Mouse (Mus musculus): ENCODE results near the gene Smarcd3. TPM values are rescaled to one million over a fixed set of nuclear protein-coding genes. Genes with fewer than 3 reads are reported as not detected.

Smarcd3 gene
- polyA plus RNA-seq, 1 experiment from 2014 or later: 21.1 TPM

DNA sequence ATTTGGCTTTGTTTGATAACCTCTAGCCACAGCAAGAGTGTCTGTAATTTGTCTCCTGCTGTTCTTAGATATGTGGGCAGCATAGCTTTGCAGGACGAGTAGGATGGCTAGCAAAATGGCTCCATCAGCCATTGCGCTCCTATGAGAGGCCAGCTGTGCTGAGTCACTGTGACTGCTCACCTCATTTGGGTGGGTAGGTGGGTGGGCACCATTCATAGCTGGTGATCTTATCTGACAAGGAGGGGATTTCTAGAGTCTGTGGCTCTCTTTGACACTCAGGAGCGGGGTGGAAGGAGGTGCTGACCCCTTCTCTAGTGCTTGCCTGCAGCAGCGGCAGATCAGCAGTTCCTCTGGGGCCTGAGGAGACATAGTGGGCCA, 37.0 kb downstream of the Smarcd3 start:
- peak; percentile 11; the same call in 1 of the 2 replicates for ATAC-seq (ENCODE audit: low read depth)
- Histone ChIP-seq H3K4me1 (replicated peaks; ENCODE audit: control insufficient read depth, insufficient read depth, low read length) (peaks cover 22% of the 10 kb centered on the region), H3K9me3 (ENCODE audit: control insufficient read depth, low read length) (no peaks in the 10 kb centered on the region), H3K4me2 (ENCODE audit: low read depth, low read length) (peak overlapping the region; percentile 84), H3K27me3 (ENCODE audit: control insufficient read depth, insufficient read depth, low read depth, low read length) (no peaks in the 10 kb centered on the region), H3K27ac (ENCODE audit: low read length) (no peak overlapping the region), H3K4me3 (ENCODE audit: low read length) (peak overlapping the region; percentile 76), H3K9ac (ENCODE audit: low read length) (peak overlapping the region; percentile 77), H3K36me3 (ENCODE audit: control insufficient read depth, insufficient read depth, low read length) (peaks cover 17% of the 10 kb centered on the region)
- WGBS: 11% methylated on average over 4 of the region's 4 CpGs

DNA sequence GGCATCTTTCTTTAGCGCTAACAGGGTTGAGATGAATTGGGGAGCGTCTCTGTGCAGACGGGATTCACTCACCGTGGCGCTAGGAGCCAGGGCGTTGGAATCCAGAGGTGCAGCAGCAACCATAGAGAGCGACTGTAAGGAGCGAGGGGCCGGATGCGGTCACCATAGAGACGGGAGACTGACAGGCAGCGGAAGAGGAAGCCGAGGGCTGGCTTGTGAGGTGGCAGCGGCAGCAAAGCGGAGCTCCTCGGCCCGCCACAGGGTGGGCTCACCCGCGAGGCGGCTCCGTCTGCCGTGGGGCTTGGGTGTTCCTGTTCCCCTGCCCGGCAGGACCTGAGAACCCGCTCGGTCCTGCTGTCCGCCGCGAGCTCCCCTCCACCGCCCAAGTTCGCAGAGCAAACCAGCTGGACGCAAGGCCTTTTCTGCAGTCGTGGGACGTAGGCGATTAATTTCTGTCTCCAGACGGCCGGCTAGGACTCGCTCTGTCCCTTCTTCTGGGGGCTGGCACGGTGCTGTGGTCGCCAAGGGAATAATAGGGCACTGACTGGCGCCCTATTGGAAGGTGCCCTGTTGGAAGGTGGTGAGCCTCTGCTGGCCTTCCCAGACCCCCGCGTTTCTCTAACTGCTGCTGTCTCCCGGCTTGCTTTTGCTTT, 37.5 kb downstream of the Smarcd3 start, which contains the start of gene Chpf2:
Gene Chpf2 (plus strand): TSS at position 195 of the 653 bp plus-strand sequence.
- Histone ChIP-seq H3K27me3 (ENCODE audit: control insufficient read depth, insufficient read depth, low read depth, low read length) (no peaks in the 10 kb centered on the region), H3K9ac (ENCODE audit: low read length) (peak within 1 kb of the TSS; percentile 77), H3K27ac (ENCODE audit: low read length) (0 out of 2 replicates have a peak within 1 kb of the TSS, but pooled peaks have one; percentile 2), H3K4me2 (ENCODE audit: low read depth, low read length) (peak within 1 kb of the TSS; percentile 84), H3K4me1 (replicated peaks; ENCODE audit: control insufficient read depth, insufficient read depth, low read length) (peaks cover 18% of the 10 kb centered on the region), H3K9me3 (ENCODE audit: control insufficient read depth, low read length) (no peaks in the 10 kb centered on the region), H3K4me3 (ENCODE audit: low read length) (peak within 1 kb of the TSS; percentile 76), H3K36me3 (ENCODE audit: control insufficient read depth, insufficient read depth, low read length) (peaks cover 15% of the 10 kb centered on the region)
- ATAC-seq (ENCODE audit: low read depth): peak; percentile 91
- under 1% methylated on average over 43 of the region's 43 CpGs for WGBS

DNA sequence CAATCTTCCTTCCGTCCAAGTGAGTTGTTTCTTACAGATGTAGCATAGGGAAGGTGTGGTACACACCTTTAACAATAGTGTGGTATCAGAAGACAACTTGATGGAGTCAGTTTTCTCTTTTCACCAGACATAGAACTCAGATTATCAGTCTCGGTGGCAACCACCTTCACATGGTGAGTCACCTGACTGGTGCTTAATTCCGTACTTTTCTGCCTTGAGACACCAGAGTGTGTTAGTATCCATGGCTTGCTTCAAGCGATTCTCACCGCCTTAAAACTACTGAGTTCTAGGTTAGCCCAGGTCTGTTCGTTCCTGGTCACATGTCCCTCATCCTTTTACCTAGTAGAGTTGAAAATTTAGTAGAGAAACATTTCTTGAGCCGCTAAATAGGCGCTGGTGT, 38.1 kb downstream of the Smarcd3 start:
- Histone ChIP-seq H3K9me3 (ENCODE audit: control insufficient read depth, low read length) (no peaks in the 10 kb centered on the region), H3K4me3 (ENCODE audit: low read length) (peak overlapping the region; percentile 76), H3K4me1 (replicated peaks; ENCODE audit: control insufficient read depth, insufficient read depth, low read length) (peaks cover 18% of the 10 kb centered on the region), H3K4me2 (ENCODE audit: low read depth, low read length) (peak overlapping the region; percentile 84), H3K36me3 (ENCODE audit: control insufficient read depth, insufficient read depth, low read length) (peaks cover 12% of the 10 kb centered on the region), H3K27me3 (ENCODE audit: control insufficient read depth, insufficient read depth, low read depth, low read length) (no peaks in the 10 kb centered on the region), H3K9ac (ENCODE audit: low read length) (peak overlapping the region; percentile 77), H3K27ac (ENCODE audit: low read length) (no peak overlapping the region)
- 11% methylated on average over 8 of the region's 8 CpGs for WGBS
- 0 out of 2 replicates have a peak, but pooled peaks have one; percentile 19 for ATAC-seq (ENCODE audit: low read depth)

DNA sequence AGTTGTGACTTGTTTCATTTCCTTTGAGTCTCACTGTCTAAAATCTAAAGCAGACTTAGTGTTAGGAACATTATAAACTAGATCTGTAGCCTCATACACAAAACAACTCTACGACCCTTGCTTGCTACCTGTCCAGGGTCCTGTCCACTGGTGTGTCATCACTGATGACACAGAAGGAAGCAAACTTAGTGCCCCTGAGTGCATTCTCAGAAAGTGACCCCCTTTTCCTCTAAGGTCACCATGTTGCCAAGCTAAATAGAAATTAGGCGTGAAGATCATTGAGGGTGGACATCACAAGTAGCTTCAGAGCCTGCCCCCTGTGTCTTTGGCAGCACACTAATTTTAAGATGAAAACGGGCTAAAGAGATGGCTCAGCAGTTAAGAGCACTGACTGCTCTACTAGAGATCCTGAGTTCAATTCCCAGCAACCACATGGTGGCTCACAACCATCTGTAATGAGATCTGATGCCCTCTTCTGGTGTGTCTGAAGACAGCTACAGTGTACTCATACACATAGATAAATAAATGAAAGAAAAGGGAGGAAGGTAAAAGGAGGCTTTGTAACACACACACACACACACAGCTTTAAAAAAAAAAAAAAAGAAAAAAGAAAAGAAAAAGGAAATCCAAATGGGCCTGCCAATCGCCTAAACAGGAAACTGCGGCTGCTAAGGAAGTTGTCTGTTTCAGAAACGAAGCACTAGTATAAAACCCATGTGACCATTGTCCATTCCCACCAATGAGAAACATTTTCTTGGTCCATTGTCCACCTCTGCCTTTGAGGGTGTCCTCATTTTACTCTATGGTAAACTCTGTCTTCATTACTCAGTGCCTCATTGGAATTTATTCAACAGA, 45.9 kb downstream of the Smarcd3 start:
- H3K4me2 ChIP-seq (ENCODE audit: low read depth, low read length): peak overlapping the region; percentile 80
- peaks cover 12% of the 10 kb centered on the region for H3K4me1 ChIP-seq (replicated peaks; ENCODE audit: control insufficient read depth, insufficient read depth, low read length)
- peak overlapping the region; percentile 94 for H3K27ac ChIP-seq (ENCODE audit: low read length)
- ATAC-seq (ENCODE audit: low read depth): no peak
- no peaks in the 10 kb centered on the region for H3K27me3 ChIP-seq (ENCODE audit: control insufficient read depth, insufficient read depth, low read depth, low read length)
- peak overlapping the region; percentile 71 for H3K9ac ChIP-seq (ENCODE audit: low read length)
- peak overlapping the region; percentile 88 for H3K4me3 ChIP-seq (ENCODE audit: low read length)
- peaks cover 11% of the 10 kb centered on the region for H3K36me3 ChIP-seq (ENCODE audit: control insufficient read depth, insufficient read depth, low read length)
- no peaks in the 10 kb centered on the region for H3K9me3 ChIP-seq (ENCODE audit: control insufficient read depth, low read length)
- 60% methylated on average over 6 of the region's 6 CpGs for WGBS

DNA sequence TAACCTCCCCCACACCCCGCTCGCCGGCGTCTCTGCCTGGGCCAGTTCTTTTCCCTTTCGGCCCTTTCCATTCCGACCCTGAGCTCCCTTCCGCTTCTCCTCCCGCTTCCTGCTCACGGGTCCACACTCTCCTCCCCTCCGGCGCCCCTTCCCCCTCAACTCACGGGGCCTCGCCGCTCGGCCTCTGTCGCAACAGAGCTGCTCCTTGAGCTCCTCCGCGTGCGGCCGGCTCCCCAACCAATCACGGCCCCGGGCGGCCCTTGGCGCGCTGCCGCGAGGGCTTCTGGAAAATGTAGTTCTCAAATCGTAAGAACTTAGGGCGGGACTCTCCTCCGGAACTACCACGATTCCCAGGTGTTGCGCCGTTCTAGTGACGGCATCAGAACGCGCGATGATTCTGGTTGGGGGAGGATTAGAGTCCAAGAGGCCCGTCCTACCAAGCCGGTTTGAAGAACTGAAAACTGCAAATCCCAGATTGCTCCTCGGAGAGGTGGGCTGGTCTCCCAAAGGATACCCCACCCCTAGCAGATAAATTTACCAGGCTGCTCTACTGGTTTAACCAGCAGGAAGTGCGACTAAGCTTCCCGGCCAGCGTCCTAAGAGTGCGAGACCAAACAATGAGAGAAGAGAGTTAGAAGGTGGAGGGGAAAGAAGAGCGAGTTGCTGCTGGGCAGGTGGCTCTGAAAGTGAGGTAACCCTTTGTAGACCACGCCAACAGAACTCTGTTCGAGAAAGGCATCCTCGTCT, 46.9 kb downstream of the Smarcd3 start, which contains the start of gene Abcf2:
Gene Abcf2 (minus strand): TSS at position 285 of the 747 bp plus-strand sequence.
- peaks cover 20% of the 10 kb centered on the region for H3K36me3 ChIP-seq (ENCODE audit: control insufficient read depth, insufficient read depth, low read length)
- H3K27me3 ChIP-seq (ENCODE audit: control insufficient read depth, insufficient read depth, low read depth, low read length): no peaks in the 10 kb centered on the region
- WGBS: under 1% methylated on average over 48 of the region's 48 CpGs
- peak within 1 kb of the TSS; percentile 88 for H3K4me3 ChIP-seq (ENCODE audit: low read length)
- peak within 1 kb of the TSS; percentile 88 for H3K9ac ChIP-seq (ENCODE audit: low read length)
- peak within 1 kb of the TSS; percentile 94 for H3K27ac ChIP-seq (ENCODE audit: low read length)
- peaks cover 12% of the 10 kb centered on the region for H3K4me1 ChIP-seq (replicated peaks; ENCODE audit: control insufficient read depth, insufficient read depth, low read length)
- ATAC-seq (ENCODE audit: low read depth): peak; percentile 98
- no peaks in the 10 kb centered on the region for H3K9me3 ChIP-seq (ENCODE audit: control insufficient read depth, low read length)
- H3K4me2 ChIP-seq (ENCODE audit: low read depth, low read length): peak within 1 kb of the TSS; percentile 84

DNA sequence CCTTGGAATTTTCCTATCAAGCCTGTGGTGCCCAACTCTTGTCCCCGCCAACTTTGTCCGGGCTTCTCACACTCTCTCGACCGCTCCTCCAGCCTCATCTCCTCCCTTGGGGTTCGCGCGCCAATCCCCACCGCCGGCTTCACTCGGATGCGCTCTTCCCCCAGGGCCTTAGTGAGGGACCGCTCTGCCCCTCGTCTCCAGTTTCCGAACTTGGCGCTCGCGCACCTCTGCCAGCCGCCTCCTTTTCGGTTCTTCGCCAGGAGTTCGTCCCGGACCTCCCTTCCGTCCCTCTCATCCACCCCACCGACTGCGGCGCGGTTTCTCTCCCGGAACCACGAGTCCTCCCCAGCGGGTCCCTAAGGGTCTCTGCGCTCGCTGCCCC, 47.4 kb downstream of the Smarcd3 start:
- Histone ChIP-seq H3K27me3 (ENCODE audit: control insufficient read depth, insufficient read depth, low read depth, low read length) (no peaks in the 10 kb centered on the region), H3K9me3 (ENCODE audit: control insufficient read depth, low read length) (no peaks in the 10 kb centered on the region), H3K4me1 (replicated peaks; ENCODE audit: control insufficient read depth, insufficient read depth, low read length) (peaks cover 12% of the 10 kb centered on the region), H3K9ac (ENCODE audit: low read length) (peak overlapping the region; percentile 88), H3K4me2 (ENCODE audit: low read depth, low read length) (peak overlapping the region; percentile 84), H3K36me3 (ENCODE audit: control insufficient read depth, insufficient read depth, low read length) (peaks cover 23% of the 10 kb centered on the region), H3K4me3 (ENCODE audit: low read length) (peak overlapping the region; percentile 88), H3K27ac (ENCODE audit: low read length) (peak overlapping the region; percentile 94)
- under 1% methylated on average over 32 of the region's 32 CpGs for WGBS
- peak; percentile 15 for ATAC-seq (ENCODE audit: low read depth)

DNA sequence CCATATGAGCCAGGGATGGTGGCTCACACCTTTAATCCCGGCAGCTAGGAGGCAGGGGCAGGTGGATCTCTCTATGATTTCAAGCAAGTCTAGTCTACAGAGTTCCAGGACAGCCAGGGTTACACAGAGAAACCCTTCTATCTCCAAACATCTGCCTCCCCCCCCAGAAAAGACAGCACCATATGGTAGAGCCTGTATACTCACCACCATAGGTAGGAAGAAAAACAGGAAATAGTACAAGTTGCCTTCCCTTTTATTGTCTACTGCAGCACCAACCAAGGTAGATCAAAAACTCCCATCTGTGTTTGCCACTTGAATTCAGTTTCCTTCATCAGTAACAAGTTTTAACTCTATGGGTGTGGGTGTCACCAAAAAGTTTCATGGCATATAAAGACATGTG, 48.3 kb downstream of the Smarcd3 start:
- Histone ChIP-seq H3K9ac (ENCODE audit: low read length) (no peak overlapping the region), H3K4me2 (ENCODE audit: low read depth, low read length) (peak overlapping the region; percentile 84)

DNA sequence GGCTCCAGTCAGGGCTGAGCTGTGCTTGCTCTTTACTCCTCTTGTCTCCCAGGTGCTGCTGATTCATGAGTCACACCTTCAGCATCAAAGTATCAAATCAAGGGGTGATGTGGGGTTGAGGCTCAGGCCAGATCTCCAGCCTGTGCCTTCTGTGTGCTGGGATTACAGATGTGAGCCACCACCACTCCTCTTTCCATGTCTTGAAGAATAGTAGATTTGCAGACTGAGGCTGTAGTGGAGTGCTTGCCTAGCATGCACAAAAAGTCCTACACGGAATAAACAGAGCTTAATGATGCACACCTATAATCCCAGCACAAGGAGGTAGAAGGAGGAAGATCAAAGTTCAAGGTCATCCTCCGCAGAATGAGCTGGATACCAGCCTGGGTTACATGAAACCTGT, 67.5 kb downstream of the Smarcd3 start, which contains the start of gene 4931409K22Rik:
Gene 4931409K22Rik (minus strand): TSS at position 101 of the 400 bp plus-strand sequence.
- Histone ChIP-seq H3K4me1 (replicated peaks; ENCODE audit: control insufficient read depth, insufficient read depth, low read length) (no peaks in the 10 kb centered on the region), H3K4me3 (ENCODE audit: low read length) (no peak within 1 kb of the TSS), H3K4me2 (ENCODE audit: low read depth, low read length) (no peak within 1 kb of the TSS), H3K36me3 (ENCODE audit: control insufficient read depth, insufficient read depth, low read length) (no peaks in the 10 kb centered on the region), H3K9ac (ENCODE audit: low read length) (no peak within 1 kb of the TSS), H3K9me3 (ENCODE audit: control insufficient read depth, low read length) (no peaks in the 10 kb centered on the region), H3K27ac (ENCODE audit: low read length) (no peak within 1 kb of the TSS), H3K27me3 (ENCODE audit: control insufficient read depth, insufficient read depth, low read depth, low read length) (no peaks in the 10 kb centered on the region)
- ATAC-seq (ENCODE audit: low read depth): no peak
- 74% methylated on average over 2 of the region's 2 CpGs for WGBS

More for the DNA sequence above, 48.3 kb downstream of the Smarcd3 start:
- peak overlapping the region; percentile 88 for H3K4me3 ChIP-seq (ENCODE audit: low read length)
- peaks cover 12% of the 10 kb centered on the region for H3K4me1 ChIP-seq (replicated peaks; ENCODE audit: control insufficient read depth, insufficient read depth, low read length)
- no peaks in the 10 kb centered on the region for H3K9me3 ChIP-seq (ENCODE audit: control insufficient read depth, low read length)
- ATAC-seq (ENCODE audit: low read depth): no peak
- H3K27me3 ChIP-seq (ENCODE audit: control insufficient read depth, insufficient read depth, low read depth, low read length): no peaks in the 10 kb centered on the region
- no peak overlapping the region for H3K27ac ChIP-seq (ENCODE audit: low read length)
- peaks cover 30% of the 10 kb centered on the region for H3K36me3 ChIP-seq (ENCODE audit: control insufficient read depth, insufficient read depth, low read length)
- 88% methylated on average over 1 of the region's 1 CpGs for WGBS

Data from lung, embryonic 16.5 days (tissue).